Mouse (Mus musculus) erythroblast, embryonic 14.5 days (primary cell): ENCODE measurements around the gene Slc22a23.

ENCODE experiments used
- GATA1 ChIP-seq: IDR thresholded peaks from 2 replicates; pipeline ENCODE4 v1.6.1; 2012; ENCODE audit warnings: low read length, inconsistent platforms, mixed read lengths
- TAL1 ChIP-seq: IDR thresholded peaks from 3 replicates; pipeline ENCODE4 v1.6.1; 2012; ENCODE audit warnings: low read length, inconsistent platforms, mixed read lengths

- TF ChIP-seq TAL1, result no peak
- TF ChIP-seq GATA1, result no peak
Measured at GRCm38 (mm10) chr13:34355656-34356055, 10.7 kb upstream of the Slc22a23 start.
